Mouse (Mus musculus): ENCODE data around the gene Nfkbiz.

- no peak for TF ChIP-seq CTCF (IDR thresholded peaks at IDR 0.05)
- no peak for TF ChIP-seq EP300 (IDR thresholded peaks at IDR 0.05)
Measured at GRCm38 (mm10) chr16:55787385-55788072, 51.2 kb downstream of the Nfkbiz start.
